Mouse (Mus musculus): ENCODE data around the gene Mest.

- TF ChIP-seq ZKSCAN1 (IDR thresholded peaks at IDR 0.05; ENCODE audit: low read depth, low read length) (no peak), ZNF384 (IDR thresholded peaks at IDR 0.05; ENCODE audit: low read depth, low read length) (peak; percentile 69), SMC3 (IDR thresholded peaks at IDR 0.05; ENCODE audit: low read depth, low read length) (no peak), CHD1 (IDR thresholded peaks at IDR 0.05; ENCODE audit: low read depth, low read length) (0 out of 2 replicates have a peak, but pooled peaks have one; percentile 80), EP300 (IDR thresholded peaks at IDR 0.05; ENCODE audit: low read depth in 1 of 2, low read length in 2 of 2) (peak; percentile 92 to 95), GATA1 (IDR thresholded peaks at IDR 0.05; ENCODE audit: low read depth, low read length) (peak; percentile 83), USF2 (IDR thresholded peaks at IDR 0.05; ENCODE audit: borderline replicate concordance in 1 of 2, insufficient read depth in 1 of 2, low read depth in 1 of 2, low read length in 2 of 2) (no peak)
These were observed 41.1 kb upstream of the Mest start for GRCm38 (mm10) chr6:30681935-30682900.
